Mouse (Mus musculus) stomach, postnatal 0 days (tissue): ENCODE data around the gene Acss1. TPM values are rescaled to one million over a fixed set of nuclear protein-coding genes. Genes with fewer than 3 reads are reported as not detected.

Experiments used
- ATAC-seq: fragments of 200-750 bp; cut with Nextera tagmentation; 2 replicates; pipeline ENCODE4 v1.8.0; 2017; ENCODE audit not compliant: low FRiP score, low TSS enrichment
- DNase-seq: peaks from one replicate; pipeline ENCODE4 v3.0.0-alpha.2; 2016; ENCODE audit warnings: low spot score
- H3K27ac ChIP-seq: fragments of 300-500 bp; sonication (generic); replicated peaks from 2 replicates; pipeline ENCODE4 v1.5.1; 2014; ENCODE audit warnings: mild to moderate bottlenecking, control low read depth
- H3K27me3 ChIP-seq: fragments of 300-500 bp; sonication (generic); 2 replicates; pipeline ENCODE4 v1.6.1; 2014; ENCODE audit warnings: low read length; ENCODE audit not compliant: control insufficient read depth, insufficient read depth
- H3K36me3 ChIP-seq: fragments of 300-500 bp; sonication (generic); 2 replicates; pipeline ENCODE4 v1.6.1; 2014; ENCODE audit warnings: low read length, mixed read lengths; ENCODE audit not compliant: control insufficient read depth, insufficient read depth
- H3K4me1 ChIP-seq: fragments of 300-500 bp; sonication (generic); replicated peaks from 2 replicates; pipeline ENCODE4 v1.6.1; 2014; ENCODE audit warnings: antibody characterized with exemption; ENCODE audit not compliant: control insufficient read depth, insufficient read depth
- H3K4me2 ChIP-seq: fragments of 300-500 bp; sonication (generic); replicated peaks from 2 replicates; pipeline ENCODE4 v1.6.1; 2014; ENCODE audit warnings: low read depth, mild to moderate bottlenecking, control low read depth, moderate library complexity
- H3K4me3 ChIP-seq: fragments of 300-500 bp; sonication (generic); 2 replicates; pipeline ENCODE4 v1.5.1; 2014; ENCODE audit warnings: low read depth, low read length, control low read depth
- H3K9ac ChIP-seq: fragments of 300-500 bp; sonication (generic); 2 replicates; pipeline ENCODE4 v1.6.1; 2014; ENCODE audit warnings: mild to moderate bottlenecking, low read length, control low read depth, mixed read lengths
- H3K9me3 ChIP-seq: fragments of 300-500 bp; sonication (generic); 2 replicates; pipeline ENCODE4 v1.6.1; 2016; ENCODE audit warnings: low read length; ENCODE audit not compliant: control insufficient read depth
- CTCF ChIP-seq: IDR thresholded peaks from 2 replicates; pipeline ENCODE4 v1.5.1; 2016; ENCODE audit warnings: antibody characterized with exemption, low read depth, mild to moderate bottlenecking, moderate library complexity
- EP300 ChIP-seq: optimal IDR thresholded peaks from 2 replicates; pipeline ENCODE3; 2016; ENCODE audit warnings: antibody characterized with exemption
- WGBS: fragments of 180-500 bp; shearing (Covaris S2); extraction: QIAGEN DNeasy Blood & Tissue Kit; methylation state at CpG from one replicate; pipeline ENCODE4 v1.1.7; 2014; 5-methylcytosine and 5-hydroxymethylcytosine counted together
- polyA plus RNA-seq: library from polyadenylated mRNA; unstranded; fragments of >200 nt; fragmentation: Nextera tagmentation; extraction: Ambion mirVana; gene quantifications from 2 replicates; pipeline ENCODE4 v1.2.1, GENCODE M21; 2015

Gene Acss1
- polyA plus RNA-seq, 1 experiment from 2014 or later: 28.2 TPM

DNA sequence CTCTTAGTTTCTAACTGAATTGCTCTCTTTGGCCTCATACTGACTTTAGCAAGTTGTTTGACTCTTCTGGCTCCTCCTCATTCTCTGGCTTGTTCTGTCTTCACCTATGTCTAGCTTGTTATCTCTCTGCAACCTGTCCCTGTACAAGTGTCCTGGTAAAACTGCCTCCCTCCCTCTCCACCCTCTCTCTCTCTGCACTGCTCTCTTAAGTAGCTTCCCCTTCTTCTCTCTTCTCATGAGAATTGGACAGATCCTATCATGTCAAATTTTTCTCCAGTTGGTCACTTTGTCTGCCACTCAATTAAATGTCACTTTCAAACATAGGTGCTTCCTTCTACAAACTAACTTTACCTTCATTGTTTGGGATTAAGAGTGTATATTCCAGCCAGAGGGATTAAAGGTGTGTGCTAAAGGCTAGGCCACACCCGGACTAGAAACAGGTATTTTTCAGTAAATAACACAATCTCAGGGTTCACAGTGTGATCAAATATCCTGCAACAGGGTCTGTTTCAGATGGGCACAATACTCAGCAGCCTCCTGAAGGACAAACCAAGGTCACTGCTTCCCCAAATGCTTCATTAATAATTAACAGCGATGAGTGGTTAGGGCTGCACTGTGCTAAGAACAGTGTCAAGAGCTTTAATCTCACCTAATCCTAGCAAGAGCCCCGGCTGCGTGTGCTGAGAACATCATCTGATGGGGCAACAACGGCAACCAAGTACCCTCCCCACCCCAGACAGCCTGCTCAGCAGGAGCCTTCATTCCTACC, 4.0 kb downstream of the Acss1 start:
- TF ChIP-seq EP300: no peak
- TF ChIP-seq CTCF: no peak
- ATAC-seq (no peak), DNase-seq (no peak)
- peak overlapping the region; percentile 59 for H3K27ac ChIP-seq
- H3K4me2 ChIP-seq: no peak overlapping the region
- H3K27me3 ChIP-seq: no peaks in the 10 kb centered on the region
- H3K4me1 ChIP-seq: peaks cover 3% of the 10 kb centered on the region; the same call in 1 of the 2 replicates
- WGBS: 63% methylated on average over 5 of the region's 5 CpGs
- no peaks in the 10 kb centered on the region for H3K36me3 ChIP-seq
- no peaks in the 10 kb centered on the region for H3K9me3 ChIP-seq
- no peak overlapping the region for H3K9ac ChIP-seq
- no peak overlapping the region for H3K4me3 ChIP-seq

- Histone ChIP-seq H3K27ac (peak overlapping the region; percentile 59), H3K9me3 (no peaks in the 10 kb centered on the region), H3K4me1 (peaks cover 3% of the 10 kb centered on the region; the same call in 1 of the 2 replicates), H3K4me3 (no peak overlapping the region), H3K27me3 (no peaks in the 10 kb centered on the region), H3K9ac (no peak overlapping the region), H3K4me2 (no peak overlapping the region; the same call in 1 of the 2 replicates), H3K36me3 (peaks cover 2% of the 10 kb centered on the region; the same call in 1 of the 2 replicates)
- ATAC-seq (peak; percentile 53; the same call in 1 of the 2 replicates), DNase-seq (peak; percentile 27)
- TF ChIP-seq EP300 (peak; percentile 60), CTCF (no peak)
- WGBS: 12% methylated on average over 9 of the region's 9 CpGs
These were observed 5.0 kb downstream of the Acss1 start for GRCm38 (mm10) chr2:150663255-150663654.

GRCm38 (mm10) chr2:150662007-150662406, 6.3 kb downstream of the Acss1 start:
- H3K9me3 ChIP-seq: no peaks in the 10 kb centered on the region
- H3K9ac ChIP-seq: no peak overlapping the region
- ATAC-seq (no peak), DNase-seq (no peak)
- no peak for TF ChIP-seq CTCF
- no peak for TF ChIP-seq EP300
- H3K27me3 ChIP-seq: no peaks in the 10 kb centered on the region
- H3K4me1 ChIP-seq: peaks cover 3% of the 10 kb centered on the region; the same call in 1 of the 2 replicates
- H3K27ac ChIP-seq: no peak overlapping the region
- WGBS: 57% methylated on average over 2 of the region's 2 CpGs
- peaks cover 4% of the 10 kb centered on the region; the same call in 1 of the 2 replicates for H3K36me3 ChIP-seq
- H3K4me2 ChIP-seq: no peak overlapping the region
- H3K4me3 ChIP-seq: no peak overlapping the region

- H3K36me3 ChIP-seq: peaks cover 4% of the 10 kb centered on the region; the same call in 1 of the 2 replicates
- H3K9me3 ChIP-seq: no peaks in the 10 kb centered on the region
- no peak for DNase-seq
- H3K27me3 ChIP-seq: no peaks in the 10 kb centered on the region
- no peak overlapping the region; the same call in 1 of the 2 replicates for H3K27ac ChIP-seq
- 59% methylated on average over 5 of the region's 5 CpGs for WGBS
- no peak overlapping the region for H3K9ac ChIP-seq
- TF ChIP-seq CTCF (no peak), EP300 (no peak)
- H3K4me3 ChIP-seq: no peak overlapping the region
- H3K4me2 ChIP-seq: no peak overlapping the region
- peaks cover 3% of the 10 kb centered on the region; the same call in 1 of the 2 replicates for H3K4me1 ChIP-seq
- ATAC-seq: peak; percentile 34
These were observed 7.4 kb downstream of the Acss1 start for GRCm38 (mm10) chr2:150660668-150661451.

GRCm38 (mm10) chr2:150660049-150660448, 8.3 kb downstream of the Acss1 start:
- Histone ChIP-seq H3K4me3 (no peak overlapping the region), H3K9ac (no peak overlapping the region), H3K27me3 (no peaks in the 10 kb centered on the region), H3K4me1 (peaks cover 3% of the 10 kb centered on the region; the same call in 1 of the 2 replicates), H3K4me2 (no peak overlapping the region), H3K27ac (no peak overlapping the region; the same call in 1 of the 2 replicates), H3K36me3 (peaks cover 4% of the 10 kb centered on the region; the same call in 1 of the 2 replicates), H3K9me3 (no peaks in the 10 kb centered on the region)
- TF ChIP-seq CTCF (no peak), EP300 (no peak)
- DNase-seq (no peak), ATAC-seq (no peak)
- WGBS: 51% methylated on average over 4 of the region's 4 CpGs
